Comparison of ENCODE assay signal across 17 mouse cellular contexts in the genomic region with DNA sequence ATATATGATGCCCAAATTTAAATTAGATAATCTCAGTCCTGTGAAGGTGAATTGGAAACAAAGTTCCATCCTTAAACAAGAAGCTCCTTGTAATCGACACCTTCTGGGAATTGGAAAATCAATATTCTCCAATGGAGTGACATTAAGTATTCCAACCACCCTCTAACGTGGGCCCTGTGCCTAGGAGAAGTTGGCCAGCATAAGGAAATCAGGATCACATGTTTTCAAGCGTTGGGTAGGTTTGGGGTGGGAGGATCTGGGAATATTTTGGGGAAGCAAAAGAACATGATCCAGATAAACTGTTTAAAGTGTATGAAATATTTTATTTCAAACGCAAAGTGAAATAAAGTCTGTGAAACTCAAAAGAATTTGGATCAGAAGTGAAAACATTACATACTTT.
"Had no signal": no experiment of that assay in that cellular context is flagged by ENCODE, and none has a peak within 500 bp of the region (broad histone marks: within the 10 kb centered on the region; RNA-seq: fewer than 3 reads in every experiment).

No protein-coding gene starts in this region.

- ATAC-seq: liver, embryonic 12.5 days; liver, postnatal 0 days; lung, postnatal 0 days; midbrain, embryonic 13.5 days; midbrain, embryonic 15.5 days; midbrain, embryonic 16.5 days had no signal

- DNase-seq: left cerebral cortex, postnatal 4 days; liver; liver, embryonic 13.5 days; liver, postnatal 0 days; lung, adult 18-20 months; lung, adult 2 months; lung, embryonic 14.5 days; lung, postnatal 10 days; lung, postnatal 14 days; lung, postnatal 36 days; lung, postnatal 4 days; midbrain, embryonic 14.5 days had no signal
